In the genomic region with DNA sequence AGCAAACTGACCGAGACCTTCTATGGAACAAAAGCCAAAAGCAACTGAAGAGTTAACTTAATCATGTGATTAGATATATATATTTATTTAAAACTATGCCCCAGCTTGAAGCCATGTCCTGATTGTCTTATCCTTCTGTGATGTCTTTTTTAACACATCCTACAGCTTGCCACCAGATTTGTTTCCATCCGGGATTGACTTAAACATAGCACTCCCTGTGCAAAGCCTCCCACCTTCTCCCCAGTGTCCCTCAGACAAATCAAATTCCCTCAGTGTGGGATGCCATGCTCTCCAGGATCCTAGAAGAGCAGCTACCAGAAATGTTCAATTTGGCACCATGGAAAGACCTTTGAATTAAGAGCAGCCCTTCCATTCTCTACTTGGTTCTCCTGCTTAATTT, we compare ENCODE assay signal across 32 mouse cellular contexts. TPM values are rescaled to one million over a fixed set of nuclear protein-coding genes. Genes with fewer than 3 reads are reported as not detected.
DNase-seq lines count a peak whose midpoint lies in the region; ATAC-seq and TF ChIP-seq lines count a peak whose summit lies in the region.
"Had no signal": no experiment of that assay in that cellular context is flagged by ENCODE, and none has a peak within 500 bp of the region (broad histone marks: within the 10 kb centered on the region; RNA-seq: fewer than 3 reads in every experiment).

No protein-coding gene starts in this region.

- 93% methylated on average over 2 of the region's 2 CpGs for WGBS in forebrain, embryonic 11.5 days
- 90% methylated on average over 2 of the region's 2 CpGs for WGBS in kidney, embryonic 15.5 days

- peak; percentile 14 to 57 for DNase-seq in frontal cortex, postnatal 36 days (ENCODE audit: low spot score in 2 of 2)
- DNase-seq in frontal cortex, postnatal 25 days (ENCODE audit: low spot score in 2 of 2): no peak
- DNase-seq in left cerebral cortex, adult 18-20 months (ENCODE audit: low spot score in 2 of 2): peak; percentile 22 to 48
- DNase-seq in left cerebral cortex, postnatal 10 days (ENCODE audit: extremely low spot score in 1 of 2, low spot score in 2 of 2): no peak
- no peak for DNase-seq in left cerebral cortex, adult 2 months (ENCODE audit: extremely low spot score in 1 of 2, low spot score in 2 of 2)
- DNase-seq in left cerebral cortex, postnatal 36 days (ENCODE audit: low spot score in 2 of 2): peak; percentile 21 to 31
- no peak for DNase-seq in forebrain, embryonic 11.5 days (ENCODE audit: low spot score)
- DNase-seq: adrenal gland, adult 8-10 months; adrenal gland, postnatal 25 days; cerebellum, adult 18-20 months; cerebellum, adult 9-10 months; cerebellum, postnatal 14 days; forebrain, postnatal 0 days; gastrocnemius, adult 2 months; gastrocnemius, postnatal 14 days; heart, adult 11 months had no signal

- intact Hi-C loops in left cerebral cortex, postnatal 10 days (cut with DNase I): no loop called here
- intact Hi-C loops in left cerebral cortex, adult 2 months (cut with DNase I): loop anchor here (5.0 kb wide), 1 partner anchor 51 kb away; no protein-coding TSS in a partner anchor
- intact Hi-C loops in left cerebral cortex, postnatal 36 days (cut with DNase I): loop anchor here (2.0 kb wide), 1 partner anchor 16 kb away; no protein-coding TSS in a partner anchor

- no peaks in the 10 kb centered on the region for H3K27me3 ChIP-seq in forebrain, embryonic 11.5 days (ENCODE audit: control insufficient read depth, insufficient read depth, low read length)
- H3K27me3 ChIP-seq in kidney, embryonic 15.5 days: no peaks in the 10 kb centered on the region
- H3K27me3 ChIP-seq: hindbrain, embryonic 12.5 days; hindbrain, embryonic 15.5 days had no signal

- H3K9me3 ChIP-seq in forebrain, embryonic 11.5 days (ENCODE audit: control insufficient read depth, low read length): no peaks in the 10 kb centered on the region
- no peaks in the 10 kb centered on the region for H3K9me3 ChIP-seq in kidney, embryonic 15.5 days (replicated peaks)
- H3K9me3 ChIP-seq: forebrain, embryonic 10.5 days; hindbrain, embryonic 12.5 days; hindbrain, embryonic 15.5 days had no signal

- no peak overlapping the region for H3K9ac ChIP-seq in forebrain, embryonic 11.5 days (ENCODE audit: low read length)
- H3K9ac ChIP-seq in kidney, embryonic 15.5 days: no peak overlapping the region
- H3K9ac ChIP-seq: forebrain, postnatal 0 days; hindbrain, embryonic 12.5 days; hindbrain, embryonic 15.5 days had no signal

- H3K27ac ChIP-seq in left cerebral cortex, adult 2 months: peak overlapping the region; percentile 76
- H3K27ac ChIP-seq in forebrain, embryonic 11.5 days (ENCODE audit: low read depth, low read length): no peak overlapping the region
- H3K27ac ChIP-seq in kidney, embryonic 15.5 days: no peak overlapping the region
- H3K27ac ChIP-seq: forebrain, embryonic 10.5 days; gastrocnemius, adult 2 months; hindbrain, embryonic 12.5 days; hindbrain, embryonic 15.5 days had no signal

- no peak for ATAC-seq in forebrain, embryonic 11.5 days (replicated peaks; ENCODE audit: low FRiP score)
- ATAC-seq in kidney, embryonic 15.5 days (replicated peaks; ENCODE audit: low FRiP score): no peak
- ATAC-seq: CD4-positive, CD25-positive, alpha-beta regulatory T cell, adult 4 months; forebrain, embryonic 14.5 days; forebrain, postnatal 0 days had no signal

- no peaks in the 10 kb centered on the region for H3K36me3 ChIP-seq in forebrain, embryonic 11.5 days (ENCODE audit: control insufficient read depth, insufficient read depth, low read length)
- H3K36me3 ChIP-seq in kidney, embryonic 15.5 days: no peaks in the 10 kb centered on the region
- H3K36me3 ChIP-seq: forebrain, embryonic 10.5 days; hindbrain, embryonic 12.5 days; hindbrain, embryonic 15.5 days had no signal

- no peaks in the 10 kb centered on the region for H3K4me1 ChIP-seq in forebrain, embryonic 11.5 days (replicated peaks; ENCODE audit: control insufficient read depth, insufficient read depth, low read length)
- no peaks in the 10 kb centered on the region for H3K4me1 ChIP-seq in kidney, embryonic 15.5 days
- H3K4me1 ChIP-seq: forebrain, embryonic 10.5 days; hindbrain, embryonic 12.5 days; hindbrain, embryonic 15.5 days had no signal

- no peak overlapping the region for H3K4me3 ChIP-seq in left cerebral cortex, adult 2 months
- H3K4me3 ChIP-seq in forebrain, embryonic 11.5 days (ENCODE audit: low read depth, low read length): no peak overlapping the region
- H3K4me3 ChIP-seq in kidney, embryonic 15.5 days (replicated peaks): no peak overlapping the region
- H3K4me3 ChIP-seq: forebrain, embryonic 10.5 days; gastrocnemius, adult 2 months; hindbrain, embryonic 12.5 days; hindbrain, embryonic 15.5 days had no signal

- H3K4me2 ChIP-seq in forebrain, embryonic 11.5 days (ENCODE audit: low read depth, low read length, severe bottlenecking): no peak overlapping the region
- no peak overlapping the region for H3K4me2 ChIP-seq in kidney, embryonic 15.5 days
- H3K4me2 ChIP-seq: heart, embryonic 11.5 days; hindbrain, embryonic 12.5 days; hindbrain, embryonic 15.5 days had no signal

- no peak for TF ChIP-seq CTCF in left cerebral cortex, adult 2 months (IDR thresholded peaks at IDR 0.05)

RNA-seq across cellular contexts. Expression of a gene that starts 52.5 kb away (rescaled TPM):
- total RNA-seq in left cerebral cortex, adult 18-20 months (2021): not detected
- total RNA-seq in left cerebral cortex, postnatal 10 days (2021): not detected
- total RNA-seq in left cerebral cortex, adult 2 months (2021): not detected
- total RNA-seq in left cerebral cortex, postnatal 36 days (2021): not detected
- polyA plus RNA-seq in forebrain, embryonic 11.5 days (2014; fragmentation: Nextera tagmentation; extraction: Ambion mirVana): not detected in 2 replicates
- polyA plus RNA-seq in kidney, embryonic 15.5 days (2015; fragmentation: Nextera tagmentation; extraction: Ambion mirVana): 2.2 and 2.5 TPM in 2 replicates
- total RNA-seq: forebrain, postnatal 0 days; gastrocnemius, adult 2 months; gastrocnemius, postnatal 14 days; heart, adult 8-10 months; heart, postnatal 25 days; hematopoietic stem cell, adult 5-6 weeks; MEL had no signal
- polyA plus RNA-seq: C2C12; CD4-positive, CD25-positive, alpha-beta regulatory T cell, adult 4 months; embryonic facial prominence, embryonic 11.5 days; embryonic facial prominence, embryonic 14.5 days; forebrain, embryonic 10.5 days; forebrain, embryonic 14.5 days; forebrain, postnatal 0 days; heart, embryonic 14.5 days; heart, postnatal 0 days; hindbrain, embryonic 12.5 days; hindbrain, embryonic 15.5 days had no signal

RNA-seq across cellular contexts. Expression of a gene that starts 59.4 kb away (rescaled TPM):
- total RNA-seq in left cerebral cortex, adult 18-20 months (2021): 10 to 100 TPM; 32.2 to 34.7 TPM
- total RNA-seq in left cerebral cortex, postnatal 10 days (2021): 10 to 100 TPM; 12.2 to 12.6 TPM
- total RNA-seq in left cerebral cortex, adult 2 months (2021): 10 to 100 TPM; 31.3 to 36.5 TPM
- total RNA-seq in left cerebral cortex, postnatal 36 days (2021): 10 to 100 TPM; 24.1 to 27.1 TPM
- polyA plus RNA-seq in forebrain, embryonic 11.5 days (2014; fragmentation: Nextera tagmentation; extraction: Ambion mirVana): 17.3 and 18.3 TPM in 2 replicates
- polyA plus RNA-seq in kidney, embryonic 15.5 days (2015; fragmentation: Nextera tagmentation; extraction: Ambion mirVana): 12.6 and 12.9 TPM in 2 replicates

Comparison
In these comparisons a context has a peak if more than half of its experiments do, and no peak if none do; other contexts are left out.
1. DNase-seq: peak in frontal cortex, postnatal 36 days (2 of 2), left cerebral cortex, adult 18-20 months (2 of 2) and left cerebral cortex, postnatal 36 days (2 of 2); none in frontal cortex, postnatal 25 days (0 of 2), left cerebral cortex, postnatal 10 days (0 of 2), left cerebral cortex, adult 2 months (0 of 2) and forebrain, embryonic 11.5 days (single experiment).